Mouse (Mus musculus): ENCODE results near the gene Aco2. TPM values are rescaled to one million over a fixed set of nuclear protein-coding genes. Genes with fewer than 3 reads are reported as not detected.
A peak's percentile ranks its signal among the peaks of the same experiment; 100 is the strongest.

Gene Aco2
- polyA plus RNA-seq, 1 experiment from 2014 or later, result 265 TPM

DNA sequence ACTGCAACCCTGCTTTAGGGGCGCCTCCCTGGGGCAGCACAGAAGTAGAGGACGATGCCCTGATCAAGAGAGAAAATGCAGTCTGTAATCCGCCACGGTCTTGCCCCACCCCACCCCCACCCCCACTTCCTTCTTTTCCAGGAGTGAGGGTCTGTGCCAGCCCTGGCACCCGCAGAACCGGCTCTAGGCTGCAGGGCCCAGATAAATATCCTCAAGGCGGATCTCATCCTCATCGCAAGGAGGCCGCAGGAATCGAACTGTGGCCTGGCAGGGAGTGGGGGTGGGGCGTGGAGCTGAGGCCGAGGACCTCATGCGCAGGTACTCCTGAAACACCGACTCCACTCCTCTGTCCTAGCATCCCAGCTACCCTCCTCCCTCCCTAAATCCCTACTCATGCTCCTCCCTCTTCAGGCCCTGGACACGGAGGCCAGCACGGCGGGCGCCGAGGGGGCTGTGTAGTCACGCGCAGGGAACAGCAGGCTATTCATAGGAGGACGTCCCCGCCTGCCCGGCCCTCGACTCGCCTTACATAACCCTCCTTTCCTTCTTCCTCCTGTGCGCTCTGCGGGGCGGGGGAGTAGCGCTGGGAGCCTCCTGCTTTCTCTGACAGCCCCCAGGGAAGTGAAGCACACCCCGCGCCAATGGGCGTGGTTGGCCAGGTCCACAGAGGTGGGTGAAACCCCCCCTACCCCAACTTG is 35.8 kb upstream of the Aco2 start:
- no peaks in the 10 kb centered on the region for H3K9me3 ChIP-seq
- H3K4me3 ChIP-seq, result peak overlapping the region; percentile 15; the same call in 1 of the 2 replicates
- ATAC-seq (replicated peaks), result 0 out of 2 replicates have a peak, but pooled peaks have one; percentile 48
- H3K4me1 ChIP-seq, result peaks cover 9% of the 10 kb centered on the region
- no peaks in the 10 kb centered on the region for H3K36me3 ChIP-seq (replicated peaks)
- H3K4me2 ChIP-seq, result peak overlapping the region; percentile 42
- H3K27me3 ChIP-seq (replicated peaks), result 0 out of 2 replicates have a peak, but pooled peaks cover 3% of the 10 kb centered on the region
- H3K27ac ChIP-seq, result no peak overlapping the region
- 2% methylated on average over 33 of the region's 33 CpGs for WGBS
- H3K9ac ChIP-seq, result peak overlapping the region; percentile 30

DNA sequence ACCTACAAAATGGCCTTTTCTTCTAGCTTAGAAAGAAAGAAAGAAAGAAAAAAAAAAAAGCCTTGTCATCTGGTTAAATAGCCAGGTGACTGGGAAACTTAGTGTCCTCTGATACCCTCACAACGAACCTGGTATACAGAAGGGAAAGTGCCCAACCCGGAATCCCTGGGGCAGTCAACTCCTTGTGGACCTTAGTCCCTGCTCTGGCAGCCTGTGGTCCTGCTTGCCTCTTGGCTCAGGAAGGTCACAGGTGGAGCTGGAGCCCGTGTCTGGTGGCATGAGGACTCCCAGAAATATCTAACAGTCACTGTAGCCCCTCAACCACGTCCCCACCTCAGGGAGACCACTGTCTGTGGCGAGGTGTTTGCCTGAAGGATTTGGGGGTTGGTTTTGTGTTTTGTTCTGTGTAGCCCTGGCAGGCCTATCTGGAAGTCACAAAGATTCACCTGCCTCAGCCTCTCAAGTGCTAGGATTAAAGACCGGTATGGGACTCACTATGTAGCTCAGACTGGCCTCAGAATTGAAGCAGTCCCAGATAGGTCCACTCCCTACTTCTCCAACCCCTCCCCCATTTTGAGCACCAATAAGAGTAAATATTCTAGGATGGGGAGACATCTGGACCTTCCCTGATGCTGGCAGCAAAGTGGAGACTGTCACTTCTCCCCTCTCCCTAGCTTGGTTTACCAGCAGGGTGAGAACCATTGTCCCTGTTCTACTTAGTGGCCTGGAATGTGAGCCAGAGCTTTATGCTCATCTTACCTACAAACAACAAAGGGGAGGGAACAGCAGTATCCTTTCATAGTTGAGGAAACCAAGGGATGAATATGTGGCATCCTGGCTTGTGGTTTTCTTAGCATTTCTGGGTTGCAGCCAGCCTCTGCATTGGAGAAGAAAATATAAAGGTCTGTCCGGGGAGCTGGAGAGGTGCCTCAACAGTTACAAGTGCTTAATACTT is 34.9 kb upstream of the Aco2 start:
- no peak overlapping the region for H3K4me2 ChIP-seq
- 52% methylated on average over 7 of the region's 7 CpGs for WGBS
- no peaks in the 10 kb centered on the region for H3K36me3 ChIP-seq (replicated peaks)
- no peak overlapping the region for H3K9ac ChIP-seq
- peaks cover 9% of the 10 kb centered on the region for H3K4me1 ChIP-seq
- ATAC-seq (replicated peaks), result no peak
- H3K27me3 ChIP-seq (replicated peaks), result 0 out of 2 replicates have a peak, but pooled peaks cover 3% of the 10 kb centered on the region
- no peak overlapping the region for H3K4me3 ChIP-seq
- no peaks in the 10 kb centered on the region for H3K9me3 ChIP-seq
- no peak overlapping the region for H3K27ac ChIP-seq

DNA sequence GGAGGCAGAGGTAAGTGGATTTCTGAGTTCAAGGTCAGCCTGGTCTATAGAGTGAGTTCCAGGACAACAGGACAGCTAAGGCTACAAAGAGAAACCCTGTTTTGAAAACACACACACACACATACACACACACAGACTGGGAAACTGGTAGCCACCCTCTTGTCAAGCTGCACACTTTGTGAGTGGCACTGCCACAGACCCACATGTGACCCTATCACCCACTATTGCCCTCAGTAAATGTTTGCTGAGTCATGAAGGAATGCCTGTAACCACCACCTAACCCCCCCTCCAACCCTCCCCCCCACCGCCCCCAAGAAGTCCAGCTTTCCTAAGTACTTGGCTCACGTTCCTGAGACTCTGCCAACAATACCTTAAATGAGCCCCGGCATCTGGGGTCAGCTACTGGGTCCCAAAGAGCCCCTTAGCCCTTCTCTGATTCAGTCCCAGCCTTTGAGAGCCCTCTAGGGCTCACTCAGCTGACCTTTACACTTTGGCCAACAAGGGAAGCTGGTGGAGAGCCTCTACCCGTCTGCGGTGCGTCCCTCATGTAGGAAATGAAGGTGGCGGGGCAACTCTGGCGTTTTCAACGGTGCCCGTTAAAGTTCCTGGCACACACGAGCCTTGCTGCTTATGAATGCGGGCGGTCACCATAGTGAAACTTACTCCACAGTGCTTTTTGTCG is 33.4 kb upstream of the Aco2 start:
- H3K4me2 ChIP-seq, result no peak overlapping the region
- no peak overlapping the region for H3K9ac ChIP-seq
- 65% methylated on average over 14 of the region's 14 CpGs for WGBS
- no peaks in the 10 kb centered on the region for H3K9me3 ChIP-seq
- 0 out of 2 replicates have a peak, but pooled peaks cover 3% of the 10 kb centered on the region for H3K27me3 ChIP-seq (replicated peaks)
- no peak overlapping the region for H3K4me3 ChIP-seq
- H3K4me1 ChIP-seq, result peaks cover 9% of the 10 kb centered on the region
- H3K27ac ChIP-seq, result no peak overlapping the region
- H3K36me3 ChIP-seq (replicated peaks), result no peaks in the 10 kb centered on the region
- ATAC-seq (replicated peaks), result no peak

DNA sequence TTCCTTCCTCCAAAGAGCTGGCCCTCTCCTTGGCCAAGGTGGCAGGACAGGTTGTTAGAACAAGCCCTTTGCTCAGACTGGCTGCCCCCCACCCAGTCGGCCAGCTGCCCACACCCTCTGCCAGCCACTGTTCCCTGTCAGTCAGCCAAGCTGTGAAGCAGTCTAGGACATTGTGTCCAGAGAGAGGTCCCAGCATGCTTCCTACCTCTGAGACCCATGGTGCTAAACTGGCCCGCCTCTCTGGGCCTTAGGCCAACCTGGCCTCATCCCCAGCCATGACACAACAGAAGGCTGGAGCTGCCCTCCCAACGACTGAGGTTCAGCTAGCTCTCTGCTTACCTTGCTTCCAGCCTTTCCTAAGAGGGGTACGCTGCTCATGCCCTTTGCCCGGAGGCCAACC is 32.5 kb upstream of the Aco2 start:
- H3K4me2 ChIP-seq, result no peak overlapping the region
- H3K4me3 ChIP-seq, result no peak overlapping the region
- H3K27me3 ChIP-seq (replicated peaks), result 0 out of 2 replicates have a peak, but pooled peaks cover 3% of the 10 kb centered on the region
- no peaks in the 10 kb centered on the region for H3K9me3 ChIP-seq
- peaks cover 9% of the 10 kb centered on the region for H3K4me1 ChIP-seq
- ATAC-seq (replicated peaks), result peak; percentile 50; the same call in 1 of the 2 replicates
- no peaks in the 10 kb centered on the region for H3K36me3 ChIP-seq (replicated peaks)
- WGBS, result 65% methylated on average over 5 of the region's 5 CpGs
- H3K27ac ChIP-seq, result no peak overlapping the region
- no peak overlapping the region for H3K9ac ChIP-seq

DNA sequence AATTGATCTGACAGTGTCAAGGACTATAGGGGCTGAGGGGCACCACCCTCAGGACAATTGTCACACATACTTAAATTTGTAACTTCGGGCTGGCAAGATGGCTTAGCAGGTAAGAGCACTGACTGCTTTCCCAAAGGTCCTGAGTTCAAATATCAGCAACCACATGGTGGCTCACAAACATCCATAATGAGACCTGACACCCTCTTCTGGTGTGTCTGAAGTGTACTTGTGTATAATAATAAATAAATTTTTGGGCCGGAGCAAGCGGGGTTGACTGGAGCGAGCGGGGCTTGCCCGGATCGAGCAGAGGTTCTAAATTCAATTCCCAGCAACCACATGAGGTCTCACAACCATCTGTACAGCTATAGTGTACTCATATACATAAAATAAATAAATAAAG is 31.8 kb upstream of the Aco2 start:
- Histone ChIP-seq H3K4me3 (no peak overlapping the region), H3K9ac (no peak overlapping the region), H3K27me3 (replicated peaks) (no peaks in the 10 kb centered on the region), H3K4me2 (no peak overlapping the region), H3K27ac (no peak overlapping the region), H3K4me1 (peaks cover 9% of the 10 kb centered on the region), H3K36me3 (replicated peaks) (no peaks in the 10 kb centered on the region), H3K9me3 (no peaks in the 10 kb centered on the region)
- WGBS, result 95% methylated on average over 7 of the region's 7 CpGs
- no peak for ATAC-seq (replicated peaks)

DNA sequence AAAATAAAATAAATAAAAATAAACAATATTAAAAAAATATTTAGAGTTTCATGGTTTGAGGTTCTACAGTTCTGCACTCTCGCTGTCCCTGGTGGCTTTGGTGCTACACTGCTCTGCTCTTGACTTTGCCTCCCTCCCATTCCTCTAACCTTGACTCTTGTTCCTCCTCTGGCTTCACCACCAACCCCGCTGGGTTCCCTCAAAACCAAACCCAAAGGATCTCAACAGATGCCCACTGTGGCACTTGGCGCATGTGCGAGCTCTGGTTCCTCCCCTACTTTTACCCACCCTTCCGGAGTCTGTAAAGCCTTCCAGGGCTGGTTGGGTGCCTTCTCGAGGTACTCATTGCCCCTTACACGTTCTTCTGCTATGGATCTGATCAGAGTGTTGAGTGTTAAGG is 29.8 kb upstream of the Aco2 start:
- H3K4me2 ChIP-seq, result no peak overlapping the region
- no peak overlapping the region for H3K4me3 ChIP-seq
- H3K4me1 ChIP-seq, result no peaks in the 10 kb centered on the region
- 80% methylated on average over 7 of the region's 7 CpGs for WGBS
- no peaks in the 10 kb centered on the region; the same call in 1 of the 2 replicates for H3K36me3 ChIP-seq (replicated peaks)
- no peaks in the 10 kb centered on the region for H3K9me3 ChIP-seq
- no peaks in the 10 kb centered on the region for H3K27me3 ChIP-seq (replicated peaks)
- no peak overlapping the region for H3K27ac ChIP-seq
- no peak overlapping the region for H3K9ac ChIP-seq
- ATAC-seq (replicated peaks), result no peak

DNA sequence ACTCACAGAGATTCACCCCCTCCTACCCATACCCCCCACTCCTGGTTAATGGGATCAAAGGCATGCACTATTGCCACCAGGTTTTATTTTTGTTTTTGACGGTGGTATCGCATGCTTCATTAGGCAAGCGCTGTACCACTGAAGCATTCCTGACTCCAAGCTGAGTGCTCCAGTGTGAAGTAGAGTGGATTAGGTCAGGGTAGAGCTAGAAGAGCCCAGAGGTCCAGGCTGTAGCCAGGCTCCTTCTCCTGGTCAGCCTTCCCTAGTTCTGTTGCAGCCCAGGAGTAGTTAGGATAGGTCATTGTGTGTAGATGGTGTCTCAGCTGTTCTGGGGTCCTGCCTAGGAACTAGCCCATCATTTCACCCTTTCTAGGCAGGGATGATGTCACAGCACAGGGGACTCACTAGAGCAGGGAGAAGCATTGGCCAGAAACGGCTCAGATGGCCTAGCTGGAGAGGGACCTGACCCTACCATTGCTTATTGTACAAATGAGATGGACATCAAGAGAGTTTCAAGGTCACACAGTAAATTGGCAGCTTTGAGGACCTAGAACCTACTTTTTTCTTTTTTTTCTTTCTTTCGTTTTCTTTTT is 27.0 kb upstream of the Aco2 start:
- Histone ChIP-seq H3K4me3 (no peak overlapping the region), H3K4me1 (no peaks in the 10 kb centered on the region; the same call in 1 of the 2 replicates), H3K4me2 (no peak overlapping the region), H3K9me3 (no peaks in the 10 kb centered on the region), H3K27ac (no peak overlapping the region), H3K36me3 (replicated peaks) (peaks cover 15% of the 10 kb centered on the region; the same call in 1 of the 2 replicates), H3K9ac (no peak overlapping the region), H3K27me3 (replicated peaks) (no peaks in the 10 kb centered on the region)
- 73% methylated on average over 5 of the region's 5 CpGs for WGBS
- no peak for ATAC-seq (replicated peaks)

DNA sequence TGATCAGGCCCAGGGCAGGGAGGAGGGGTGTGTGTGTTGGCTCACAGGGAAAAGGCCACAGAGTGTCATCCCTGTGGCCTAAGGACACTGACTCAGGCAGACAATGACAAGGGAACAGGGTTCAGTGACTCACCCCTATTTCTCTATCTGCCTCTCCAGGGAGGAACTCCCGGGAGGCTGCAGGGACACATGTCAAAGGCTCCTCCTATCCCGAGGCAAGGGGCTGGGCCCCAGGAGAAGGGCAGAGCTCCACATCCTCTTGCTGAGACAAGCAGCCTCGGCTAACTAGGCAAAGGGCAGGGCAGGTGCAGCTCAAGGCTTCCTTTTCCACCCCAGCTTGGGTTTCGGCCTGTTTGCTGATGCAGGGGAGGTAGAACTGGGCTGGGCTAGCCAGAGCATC is 26.4 kb upstream of the Aco2 start:
- no peaks in the 10 kb centered on the region; the same call in 1 of the 2 replicates for H3K4me1 ChIP-seq
- H3K36me3 ChIP-seq (replicated peaks), result peaks cover 21% of the 10 kb centered on the region; the same call in 1 of the 2 replicates
- no peaks in the 10 kb centered on the region for H3K9me3 ChIP-seq
- ATAC-seq (replicated peaks), result no peak
- no peaks in the 10 kb centered on the region for H3K27me3 ChIP-seq (replicated peaks)
- H3K27ac ChIP-seq, result no peak overlapping the region
- H3K4me2 ChIP-seq, result no peak overlapping the region
- no peak overlapping the region for H3K4me3 ChIP-seq
- H3K9ac ChIP-seq, result no peak overlapping the region
- 38% methylated on average over 4 of the region's 4 CpGs for WGBS

DNA sequence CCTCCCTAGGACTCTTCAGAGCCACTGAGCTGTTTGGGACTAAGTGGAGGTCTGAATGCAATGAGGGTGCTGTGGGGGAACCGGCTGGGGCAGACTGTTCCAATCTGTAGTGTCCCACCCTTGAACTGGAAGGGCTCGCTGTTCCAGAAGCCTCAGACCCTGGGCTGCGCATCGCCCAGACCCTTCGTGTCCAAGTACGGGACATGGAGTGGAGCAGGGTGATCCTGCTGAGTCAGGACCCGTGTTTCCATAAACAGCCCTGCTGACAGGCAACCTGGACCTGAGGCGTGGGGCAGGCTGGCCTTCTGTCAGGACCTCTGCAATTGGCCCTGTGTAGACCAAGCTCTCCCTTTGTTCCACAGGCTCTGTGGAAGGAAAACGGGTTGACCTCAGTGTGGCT is 25.4 kb upstream of the Aco2 start:
- Histone ChIP-seq H3K9ac (no peak overlapping the region), H3K9me3 (no peaks in the 10 kb centered on the region), H3K27me3 (replicated peaks) (no peaks in the 10 kb centered on the region), H3K4me2 (no peak overlapping the region), H3K4me1 (no peaks in the 10 kb centered on the region; the same call in 1 of the 2 replicates), H3K4me3 (no peak overlapping the region), H3K36me3 (replicated peaks) (peaks cover 30% of the 10 kb centered on the region), H3K27ac (no peak overlapping the region)
- 88% methylated on average over 9 of the region's 9 CpGs for WGBS
- no peak for ATAC-seq (replicated peaks)

DNA sequence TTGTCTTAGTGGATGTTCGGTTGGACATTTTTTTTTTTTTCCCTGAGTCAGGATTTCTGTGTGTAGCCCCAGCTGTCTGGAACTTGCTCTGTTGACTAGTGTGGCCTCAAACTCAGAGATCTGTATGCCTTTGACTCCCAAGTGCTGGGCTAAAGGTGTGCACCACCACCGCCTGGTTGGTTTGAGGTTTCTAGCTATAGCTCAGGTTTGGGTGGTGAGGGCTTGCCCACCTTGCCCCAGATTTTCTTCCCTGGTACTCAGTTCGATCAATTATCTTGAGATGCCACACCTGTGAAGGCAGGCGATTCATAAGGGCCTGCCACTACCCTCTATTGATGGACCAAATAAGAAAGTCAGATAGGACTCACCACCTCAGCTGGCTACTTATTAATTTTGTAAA is 24.9 kb upstream of the Aco2 start:
- 90% methylated on average over 4 of the region's 4 CpGs for WGBS
- Histone ChIP-seq H3K4me1 (no peaks in the 10 kb centered on the region; the same call in 1 of the 2 replicates), H3K4me3 (no peak overlapping the region), H3K27ac (no peak overlapping the region), H3K9ac (no peak overlapping the region), H3K9me3 (no peaks in the 10 kb centered on the region), H3K4me2 (no peak overlapping the region), H3K27me3 (replicated peaks) (no peaks in the 10 kb centered on the region), H3K36me3 (replicated peaks) (peaks cover 30% of the 10 kb centered on the region)
- no peak for ATAC-seq (replicated peaks)

DNA sequence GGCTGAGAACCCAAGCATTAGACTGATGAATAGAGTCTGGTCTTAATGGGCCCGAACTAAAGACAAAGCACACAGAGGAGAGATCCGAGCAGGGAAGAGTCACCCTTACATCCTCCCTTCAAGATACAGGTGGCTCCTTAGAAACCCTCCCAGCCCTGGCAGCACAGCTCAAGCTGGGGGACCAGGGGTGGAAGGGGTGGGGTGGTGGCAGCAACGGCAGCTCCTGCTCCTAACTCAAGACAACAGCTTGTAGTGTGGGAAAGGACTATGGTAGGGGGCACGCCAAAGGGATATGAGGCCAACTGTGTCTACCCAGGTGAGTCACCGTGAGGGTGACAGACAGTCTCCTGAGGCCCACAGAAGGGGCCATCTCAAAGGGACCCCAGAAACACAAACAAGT is 24.2 kb upstream of the Aco2 start:
- Histone ChIP-seq H3K36me3 (replicated peaks) (peaks cover 30% of the 10 kb centered on the region), H3K9ac (no peak overlapping the region), H3K4me3 (no peak overlapping the region), H3K9me3 (no peaks in the 10 kb centered on the region), H3K4me2 (no peak overlapping the region), H3K27ac (no peak overlapping the region), H3K27me3 (replicated peaks) (no peaks in the 10 kb centered on the region), H3K4me1 (no peaks in the 10 kb centered on the region; the same call in 1 of the 2 replicates)
- ATAC-seq (replicated peaks), result no peak
- 76% methylated on average over 5 of the region's 5 CpGs for WGBS
